Mouse (Mus musculus) G1E (cell line): ENCODE results near the gene Gm7534.

Experiments
- CTCF ChIP-seq: IDR thresholded peaks from 2 replicates; pipeline ENCODE4 v1.5.1; 2012; ENCODE audit warnings: low read depth, low read length, inconsistent platforms, mixed read lengths
- GATA1 ChIP-seq: IDR thresholded peaks from 2 replicates; pipeline ENCODE4 v1.6.1; 2012; ENCODE audit warnings: borderline replicate concordance, low read length, inconsistent platforms, mixed read lengths
- GATA2 ChIP-seq: IDR thresholded peaks from 2 replicates; pipeline ENCODE4 v1.6.1; 2012; ENCODE audit warnings: low read depth, low read length, inconsistent platforms, borderline replicate concordance
- POLR2AphosphoS5 ChIP-seq: IDR thresholded peaks from 2 replicates; pipeline ENCODE4 v1.6.1; 2012; ENCODE audit warnings: low read depth, low read length, inconsistent platforms; ENCODE audit not compliant: insufficient replicate concordance
- TAL1 ChIP-seq: conservative IDR thresholded peaks from 2 replicates; pipeline ENCODE4 v1.6.1; 2012; ENCODE audit warnings: low read depth, low read length, inconsistent platforms, mixed read lengths

GRCm38 (mm10) chr4:134238279-134238651 lies 35.5 kb upstream of the Gm7534 start, which contains the start of gene Cnksr1:
- TF ChIP-seq CTCF (no peak), GATA1 (no peak), GATA2 (no peak), TAL1 (no peak), POLR2AphosphoS5 (no peak)
